Mouse (Mus musculus): ENCODE data around the gene Klhl26. TPM values are rescaled to one million over a fixed set of nuclear protein-coding genes. Genes with fewer than 3 reads are reported as not detected.

Gene Klhl26
- polyA plus RNA-seq, 1 experiment from 2014 or later, result 21.4 TPM

DNA sequence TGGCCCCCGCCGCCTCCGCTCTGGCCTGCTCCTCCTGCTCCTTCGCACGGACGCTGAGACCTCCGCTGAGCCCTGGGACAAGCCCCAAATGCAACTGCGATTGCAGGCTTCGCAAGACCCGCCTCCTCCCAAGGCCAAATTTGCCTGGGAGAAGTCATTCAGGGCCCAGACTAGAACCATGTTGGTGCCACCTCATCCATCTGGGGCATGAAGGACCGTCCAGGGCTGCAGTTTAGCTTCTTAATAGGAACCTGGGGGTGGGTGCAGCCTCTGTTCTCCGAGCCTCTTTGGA, 18.9 kb upstream of the Klhl26 start:
- no peak overlapping the region for H3K9ac ChIP-seq (replicated peaks)
- ATAC-seq (replicated peaks), result no peak
- WGBS, result 9% methylated on average over 12 of the region's 12 CpGs

GRCm38 (mm10) chr8:70495001-70495770, 18.4 kb upstream of the Klhl26 start:
- Histone ChIP-seq H3K27me3 (peaks cover 100% of the 10 kb centered on the region), H3K9me3 (no peaks in the 10 kb centered on the region), H3K9ac (replicated peaks) (no peak overlapping the region), H3K4me2 (replicated peaks) (no peak overlapping the region), H3K27ac (replicated peaks) (no peak overlapping the region), H3K4me1 (peaks cover 34% of the 10 kb centered on the region), H3K36me3 (no peaks in the 10 kb centered on the region), H3K4me3 (peak overlapping the region; percentile 11; the same call in 1 of the 2 replicates)
- 0% methylated on average over 21 of the region's 21 CpGs for WGBS
- no peak for ATAC-seq (replicated peaks)

More for the DNA sequence above, 18.9 kb upstream of the Klhl26 start:
- H3K27me3 ChIP-seq, result peaks cover 100% of the 10 kb centered on the region
- no peak overlapping the region for H3K27ac ChIP-seq (replicated peaks)
- H3K9me3 ChIP-seq, result no peaks in the 10 kb centered on the region
- no peak overlapping the region for H3K4me2 ChIP-seq (replicated peaks)
- H3K4me3 ChIP-seq, result peak overlapping the region; percentile 11; the same call in 1 of the 2 replicates
- no peaks in the 10 kb centered on the region for H3K36me3 ChIP-seq
- H3K4me1 ChIP-seq, result peaks cover 36% of the 10 kb centered on the region

- Histone ChIP-seq H3K4me3 (peak overlapping the region; percentile 41), H3K36me3 (no peaks in the 10 kb centered on the region), H3K9ac (replicated peaks) (no peak overlapping the region), H3K4me2 (replicated peaks) (peak overlapping the region; percentile 58; the same call in 1 of the 2 replicates), H3K4me1 (peaks cover 37% of the 10 kb centered on the region), H3K27me3 (peaks cover 100% of the 10 kb centered on the region), H3K9me3 (no peaks in the 10 kb centered on the region), H3K27ac (replicated peaks) (no peak overlapping the region)
- WGBS, result 3% methylated on average over 28 of the region's 28 CpGs
- ATAC-seq (replicated peaks), result no peak
Measured at GRCm38 (mm10) chr8:70494416-70494945, 17.7 kb upstream of the Klhl26 start.

DNA sequence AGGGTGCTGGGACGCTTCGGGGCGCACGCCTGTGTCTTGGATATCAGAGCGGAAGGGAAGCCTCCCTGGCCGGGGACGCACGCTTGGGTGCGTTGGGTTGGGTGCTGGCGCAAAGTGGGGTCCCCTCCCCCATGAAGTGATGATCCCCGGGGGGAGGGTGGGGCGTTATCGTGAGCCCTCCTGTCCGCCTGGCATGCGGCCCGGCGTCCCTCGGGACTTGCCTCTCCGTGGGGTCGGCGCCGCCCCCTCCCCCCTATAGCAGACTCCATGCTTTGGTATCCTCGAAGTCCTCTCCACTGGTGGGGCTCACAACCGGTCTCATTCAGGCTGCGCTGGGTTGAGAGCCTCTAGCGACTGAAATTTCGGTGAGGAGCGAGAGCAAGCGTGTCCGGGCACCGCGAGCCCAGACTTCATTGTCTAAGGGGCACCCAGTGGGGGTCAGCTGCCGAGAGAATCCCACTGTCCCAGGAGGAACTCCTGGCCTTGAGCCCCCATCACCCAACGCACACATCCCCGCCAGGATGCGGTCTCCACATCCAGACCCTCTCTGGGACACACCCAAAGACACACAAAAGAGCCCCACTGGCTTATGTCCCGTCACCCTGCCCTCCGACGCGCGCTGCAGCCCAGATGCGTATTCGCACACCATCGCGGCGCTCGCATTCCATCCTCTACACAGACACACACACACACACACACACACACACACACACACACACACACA, 17.1 kb upstream of the Klhl26 start:
- H3K4me3 ChIP-seq, result peak overlapping the region; percentile 41
- H3K4me2 ChIP-seq (replicated peaks), result peak overlapping the region; percentile 58
- no peaks in the 10 kb centered on the region for H3K36me3 ChIP-seq
- H3K4me1 ChIP-seq, result peaks cover 40% of the 10 kb centered on the region
- no peaks in the 10 kb centered on the region for H3K9me3 ChIP-seq
- peaks cover 100% of the 10 kb centered on the region for H3K27me3 ChIP-seq
- peak overlapping the region; percentile 36; the same call in 1 of the 2 replicates for H3K9ac ChIP-seq (replicated peaks)
- no peak for ATAC-seq (replicated peaks)
- H3K27ac ChIP-seq (replicated peaks), result no peak overlapping the region
- under 1% methylated on average over 47 of the region's 47 CpGs for WGBS

GRCm38 (mm10) chr8:70492664-70493640, 16.2 kb upstream of the Klhl26 start, which contains the start of gene Crlf1:
TSS of gene Crlf1 (plus strand) at chr8:70493158.
- peaks cover 48% of the 10 kb centered on the region for H3K4me1 ChIP-seq
- no peaks in the 10 kb centered on the region for H3K36me3 ChIP-seq
- H3K27ac ChIP-seq (replicated peaks), result no peak within 1 kb of the TSS
- peak within 1 kb of the TSS; percentile 58 for H3K4me2 ChIP-seq (replicated peaks)
- H3K27me3 ChIP-seq, result peaks cover 100% of the 10 kb centered on the region
- no peak for ATAC-seq (replicated peaks)
- H3K9ac ChIP-seq (replicated peaks), result peak within 1 kb of the TSS; percentile 36
- H3K4me3 ChIP-seq, result peak within 1 kb of the TSS; percentile 41
- under 1% methylated on average over 83 of the region's 93 CpGs for WGBS
- H3K9me3 ChIP-seq, result no peaks in the 10 kb centered on the region

DNA sequence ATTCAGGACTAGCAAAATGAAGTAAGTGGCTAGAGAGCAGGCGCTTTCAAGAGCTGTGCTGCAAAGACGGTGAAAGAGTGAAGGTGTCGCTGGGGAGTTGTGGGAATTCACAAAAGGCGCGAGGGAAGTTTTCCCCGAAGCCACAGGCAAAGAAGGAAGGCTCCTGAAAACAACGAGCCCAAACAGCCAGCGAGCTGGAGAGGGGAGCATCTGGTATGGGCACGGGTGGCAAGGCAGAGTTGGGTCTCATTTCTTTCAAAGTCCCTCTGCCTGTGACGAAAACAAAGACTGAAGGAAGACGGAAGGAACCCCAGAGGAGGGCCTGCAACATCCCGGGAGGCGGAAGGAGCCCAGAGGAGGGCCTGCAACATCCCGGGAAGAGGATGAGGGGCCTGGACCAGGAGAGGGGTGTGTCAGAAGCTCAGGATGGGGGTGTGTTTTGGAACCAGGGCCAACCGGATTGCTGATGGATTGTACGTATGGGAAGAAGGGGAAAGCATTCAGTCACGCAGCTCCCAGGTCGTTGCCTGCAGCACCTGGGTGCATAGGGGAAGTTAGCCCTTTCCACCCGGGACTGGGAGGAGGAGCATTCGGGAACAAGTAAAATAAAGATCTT, 14.2 kb upstream of the Klhl26 start:
- WGBS, result under 1% methylated on average over 20 of the region's 20 CpGs
- H3K9ac ChIP-seq (replicated peaks), result no peak overlapping the region

GRCm38 (mm10) chr8:70490061-70490879, 13.5 kb upstream of the Klhl26 start:
- peaks cover 55% of the 10 kb centered on the region for H3K4me1 ChIP-seq
- no peaks in the 10 kb centered on the region for H3K36me3 ChIP-seq
- H3K27ac ChIP-seq (replicated peaks), result no peak overlapping the region
- 4% methylated on average over 10 of the region's 10 CpGs for WGBS
- H3K4me3 ChIP-seq, result no peak overlapping the region
- no peaks in the 10 kb centered on the region for H3K9me3 ChIP-seq
- no peak overlapping the region for H3K4me2 ChIP-seq (replicated peaks)
- peaks cover 95% of the 10 kb centered on the region for H3K27me3 ChIP-seq
- H3K9ac ChIP-seq (replicated peaks), result no peak overlapping the region
- ATAC-seq (replicated peaks), result no peak

More for the DNA sequence above, 14.2 kb upstream of the Klhl26 start:
- no peaks in the 10 kb centered on the region for H3K9me3 ChIP-seq
- no peak overlapping the region for H3K4me2 ChIP-seq (replicated peaks)
- no peaks in the 10 kb centered on the region for H3K36me3 ChIP-seq
- no peak for ATAC-seq (replicated peaks)
- peaks cover 61% of the 10 kb centered on the region for H3K4me1 ChIP-seq
- H3K4me3 ChIP-seq, result no peak overlapping the region
- peaks cover 95% of the 10 kb centered on the region for H3K27me3 ChIP-seq
- H3K27ac ChIP-seq (replicated peaks), result no peak overlapping the region

- Histone ChIP-seq H3K27ac (replicated peaks) (no peak overlapping the region), H3K9me3 (no peaks in the 10 kb centered on the region), H3K4me3 (no peak overlapping the region), H3K4me2 (replicated peaks) (peak overlapping the region; percentile 11; the same call in 1 of the 2 replicates), H3K4me1 (peaks cover 48% of the 10 kb centered on the region), H3K9ac (replicated peaks) (no peak overlapping the region), H3K36me3 (no peaks in the 10 kb centered on the region), H3K27me3 (peaks cover 95% of the 10 kb centered on the region)
- ATAC-seq (replicated peaks), result no peak
- WGBS, result under 1% methylated on average over 31 of the region's 41 CpGs
Measured at GRCm38 (mm10) chr8:70489576-70489975, 12.8 kb upstream of the Klhl26 start.

GRCm38 (mm10) chr8:70488931-70489470, 12.2 kb upstream of the Klhl26 start:
- Histone ChIP-seq H3K4me2 (replicated peaks) (peak overlapping the region; percentile 11; the same call in 1 of the 2 replicates), H3K4me3 (no peak overlapping the region), H3K27me3 (peaks cover 95% of the 10 kb centered on the region), H3K9me3 (no peaks in the 10 kb centered on the region), H3K27ac (replicated peaks) (no peak overlapping the region), H3K9ac (replicated peaks) (no peak overlapping the region), H3K36me3 (no peaks in the 10 kb centered on the region), H3K4me1 (peaks cover 44% of the 10 kb centered on the region)
- ATAC-seq (replicated peaks), result no peak
- 3% methylated on average over 14 of the region's 14 CpGs for WGBS

GRCm38 (mm10) chr8:70487993-70488796, 11.4 kb upstream of the Klhl26 start:
- H3K27ac ChIP-seq (replicated peaks), result no peak overlapping the region
- peaks cover 92% of the 10 kb centered on the region for H3K27me3 ChIP-seq
- WGBS, result 4% methylated on average over 55 of the region's 55 CpGs
- H3K4me2 ChIP-seq (replicated peaks), result peak overlapping the region; percentile 83
- no peaks in the 10 kb centered on the region for H3K36me3 ChIP-seq
- peaks cover 36% of the 10 kb centered on the region for H3K4me1 ChIP-seq
- H3K9me3 ChIP-seq, result no peaks in the 10 kb centered on the region
- H3K9ac ChIP-seq (replicated peaks), result peak overlapping the region; percentile 6; the same call in 1 of the 2 replicates
- H3K4me3 ChIP-seq, result peak overlapping the region; percentile 23
- no peak for ATAC-seq (replicated peaks)
